Mouse (Mus musculus) CH12.LX (cell line): ENCODE measurements around the gene Rbfox1. TPM values are rescaled to one million over a fixed set of nuclear protein-coding genes. Genes with fewer than 3 reads are reported as not detected.

ENCODE experiments used
- DNase-seq: peaks from one replicate; pipeline ENCODE4 v3.0.0-alpha.2; 2013; ENCODE audit errors: extremely low read depth
- H3K27ac ChIP-seq: 2 replicates; pipeline ENCODE4 v1.5.1; 2012; ENCODE audit warnings: low read depth, mild to moderate bottlenecking, control low read depth, moderate library complexity; ENCODE audit not compliant: insufficient read depth
- H3K27me3 ChIP-seq: replicated peaks from 2 replicates; pipeline ENCODE3; 2012; ENCODE audit warnings: inconsistent platforms
- H3K36me3 ChIP-seq, 2 experiments: replicated peaks in 1 of 2; 2 replicates each; pipeline versions ENCODE3 to v1.6.1; 2012; ENCODE audit warnings: inconsistent platforms in 1 of 2, low read length in 1 of 2, mild to moderate bottlenecking in 1 of 2, mixed read lengths in 1 of 2, moderate library complexity in 1 of 2; ENCODE audit not compliant: control insufficient read depth in 1 of 2, insufficient read depth in 1 of 2
- H3K4me1 ChIP-seq, 2 experiments: 2 replicates each; pipeline ENCODE4 v1.6.1; 2012; ENCODE audit warnings: inconsistent platforms in 1 of 2, moderate library complexity in 1 of 2; ENCODE audit not compliant: insufficient read depth in 2 of 2, control insufficient read depth in 1 of 2
- H3K4me2 ChIP-seq: 2 replicates; pipeline ENCODE4 v1.6.1; 2012; ENCODE audit warnings: low read depth, mild to moderate bottlenecking, control low read depth; ENCODE audit not compliant: poor library complexity, insufficient read depth, severe bottlenecking
- H3K4me3 ChIP-seq, 3 experiments: fragments of 150-350 bp in 1 of 3; sonication (generic) in 1 of 3; replicated peaks in 1 of 3; 2 replicates each; pipeline versions ENCODE3 to v1.5.1; 2011 to 2012; ENCODE audit warnings: low read depth in 2 of 3, low read length in 2 of 3, mild to moderate bottlenecking in 2 of 3, moderate library complexity in 2 of 3, control low read depth in 1 of 3, improper control_type of control experiment in 1 of 3, inconsistent platforms in 1 of 3, mixed read lengths in 1 of 3; ENCODE audit not compliant: poor library complexity in 1 of 3
- H3K79me2 ChIP-seq: replicated peaks from 2 replicates; pipeline ENCODE4 v1.6.1; 2012; ENCODE audit warnings: mild to moderate bottlenecking, moderate library complexity; ENCODE audit not compliant: control insufficient read depth, poor library complexity, insufficient read depth, severe bottlenecking; ENCODE audit errors: extremely low read depth
- H3K9ac ChIP-seq: 2 replicates; pipeline ENCODE4 v1.6.1; 2012; ENCODE audit warnings: low read depth, mild to moderate bottlenecking, control low read depth, moderate library complexity; ENCODE audit not compliant: insufficient read depth
- H3K9me3 ChIP-seq: replicated peaks from 2 replicates; pipeline ENCODE3; 2012; ENCODE audit warnings: low read length, inconsistent platforms, mixed read lengths
- CHD2 ChIP-seq: IDR thresholded peaks from 2 replicates; pipeline ENCODE4 v1.6.1; 2011; ENCODE audit warnings: low read length, improper control_type of control experiment
- CTCF ChIP-seq, 2 experiments: IDR thresholded peaks in 1 of 2; conservative IDR thresholded peaks in 1 of 2; 2 replicates each; pipeline ENCODE4 v1.5.1; 2011 to 2012; ENCODE audit warnings: low read depth in 2 of 2, low read length in 2 of 2, improper control_type of control experiment in 1 of 2, inconsistent platforms in 1 of 2, mild to moderate bottlenecking in 1 of 2, moderate library complexity in 1 of 2
- ELF1 ChIP-seq: IDR thresholded peaks from 2 replicates; pipeline ENCODE4 v1.6.1; 2014; ENCODE audit warnings: low read depth, mild to moderate bottlenecking, inconsistent platforms, low read length, improper control_type of control experiment
- EP300 ChIP-seq: IDR thresholded peaks from 2 replicates; pipeline ENCODE4 v1.6.1; 2011; ENCODE audit warnings: low read length, improper control_type of control experiment
- GABPA ChIP-seq: IDR thresholded peaks from 2 replicates; pipeline ENCODE4 v1.6.1; 2012; ENCODE audit warnings: low read depth, low read length, improper control_type of control experiment, inconsistent platforms; ENCODE audit not compliant: insufficient replicate concordance
- JUN ChIP-seq: IDR thresholded peaks from 2 replicates; pipeline ENCODE4 v1.6.1; 2011; ENCODE audit warnings: low read depth, mild to moderate bottlenecking, low read length, improper control_type of control experiment, moderate library complexity; ENCODE audit not compliant: insufficient read depth
- KAT2A ChIP-seq: IDR thresholded peaks from 2 replicates; pipeline ENCODE4 v1.6.1; 2012; ENCODE audit warnings: low read length, improper control_type of control experiment, inconsistent platforms; ENCODE audit not compliant: insufficient replicate concordance
- MAFK ChIP-seq: IDR thresholded peaks from 2 replicates; pipeline ENCODE4 v1.6.1; 2011; ENCODE audit warnings: low read length, improper control_type of control experiment; ENCODE audit not compliant: insufficient replicate concordance
- MEF2A ChIP-seq: IDR thresholded peaks from 2 replicates; pipeline ENCODE4 v1.6.1; 2014; ENCODE audit warnings: low read depth, mild to moderate bottlenecking, inconsistent platforms, low read length, improper control_type of control experiment, borderline replicate concordance
- MXI1 ChIP-seq: IDR thresholded peaks from 2 replicates; pipeline ENCODE4 v1.6.1; 2011; ENCODE audit warnings: mild to moderate bottlenecking, low read depth, low read length, improper control_type of control experiment
- MYC ChIP-seq: IDR thresholded peaks from 2 replicates; pipeline ENCODE4 v1.6.1; 2011; ENCODE audit warnings: low read depth, mild to moderate bottlenecking, improper control_type of control experiment, low read length
- NRF1 ChIP-seq: IDR thresholded peaks from 2 replicates; pipeline ENCODE4 v1.6.1; 2014; ENCODE audit warnings: low read depth, mild to moderate bottlenecking, inconsistent platforms, low read length, improper control_type of control experiment, moderate library complexity
- SIN3A ChIP-seq: IDR thresholded peaks from 2 replicates; pipeline ENCODE4 v1.6.1; 2012; ENCODE audit warnings: low read length, improper control_type of control experiment, inconsistent platforms
- SMC3 ChIP-seq: IDR thresholded peaks from 2 replicates; pipeline ENCODE4 v1.6.1; 2011; ENCODE audit warnings: low read depth, low read length, improper control_type of control experiment
- TBP ChIP-seq: conservative IDR thresholded peaks from 2 replicates; pipeline ENCODE4 v1.6.1; 2011; ENCODE audit warnings: low read depth, low read length, improper control_type of control experiment
- USF1 ChIP-seq: IDR thresholded peaks from 2 replicates; pipeline ENCODE4 v1.6.1; 2014; ENCODE audit warnings: low read depth, mild to moderate bottlenecking, inconsistent platforms, low read length, improper control_type of control experiment
- dilution Hi-C: fragments of 300-500 bp; cut with MboI; formaldehyde crosslinking; loops from 2 replicates; pipeline ENCODE4 v1.14.3; 2020; ENCODE audit warnings: low sequenced_read_pairs; ENCODE audit not compliant: extremely low pct_unique_long_range_greater_than_20kb, extremely low pct_ligation_motif_present
- in situ Hi-C: fragments of 300-500 bp; cut with MboI; formaldehyde crosslinking; loops from 3 replicates; pipeline ENCODE4 v1.14.3; 2019; ENCODE audit warnings: low sequenced_read_pairs, low pct_ligation_motif_present, low pct_unique_long_range_greater_than_20kb, mixed read lengths
- polyA plus RNA-seq: library from polyadenylated mRNA; unstranded; fragments of >175 nt; gene quantifications from 2 replicates; pipeline ENCODE4 v1.2.1, GENCODE M21; 2012; ENCODE audit warnings: low read depth; ENCODE audit not compliant: insufficient read length
- total RNA-seq, 2 experiments: library from RNA; depleted of rRNA; stranded (reverse); fragments of 300-350 nt in 1 of 2; fragments of >200 nt in 1 of 2; gene quantifications; 2 replicates each; pipeline ENCODE4 v1.2.3; 2012 to 2014

The Rbfox1 gene
- total and polyA plus RNA-seq, 3 experiments, result not detected

GRCm38 (mm10) chr16:6733427-6733826, 848.3 kb downstream of the Rbfox1 start:
- no peak for DNase-seq
- dilution Hi-C loops, result no loop called here
- TF ChIP-seq MAFK (peak; percentile 95), USF1 (no peak)
- Histone ChIP-seq H3K4me2 (no peak overlapping the region), H3K4me1 (no peaks in the 10 kb centered on the region), H3K79me2 (no peaks in the 10 kb centered on the region), H3K4me3 (no peak overlapping the region), H3K9me3 (peaks cover 80% of the 10 kb centered on the region), H3K27ac (no peak overlapping the region), H3K9ac (no peak overlapping the region), H3K36me3 (no peaks in the 10 kb centered on the region), H3K27me3 (no peaks in the 10 kb centered on the region)
- in situ Hi-C loops, result no loop called here

GRCm38 (mm10) chr16:6736566-6736965, 851.4 kb downstream of the Rbfox1 start:
- Histone ChIP-seq H3K4me2 (no peak overlapping the region), H3K4me3 (no peak overlapping the region), H3K9ac (no peak overlapping the region), H3K9me3 (peaks cover 86% of the 10 kb centered on the region), H3K4me1 (no peaks in the 10 kb centered on the region), H3K27ac (no peak overlapping the region), H3K27me3 (no peaks in the 10 kb centered on the region), H3K79me2 (no peaks in the 10 kb centered on the region), H3K36me3 (no peaks in the 10 kb centered on the region)
- dilution Hi-C loops (no loop called here), in situ Hi-C loops (no loop called here)
- DNase-seq, result no peak
- TF ChIP-seq TBP (no peak), KAT2A (no peak), SIN3A (no peak), NRF1 (no peak), CTCF (conservative IDR thresholded peaks at IDR 0.05 in 1 of 2, IDR thresholded peaks at IDR 0.05 in 1 of 2; ENCODE audit: low read depth in 2 of 2, low read length in 2 of 2) (no peak), MYC (no peak), JUN (no peak), CHD2 (no peak), EP300 (no peak), ELF1 (no peak), SMC3 (no peak), MEF2A (no peak)

- no peak for DNase-seq
- no peak overlapping the region for H3K4me2 ChIP-seq
- dilution Hi-C loops, result no loop called here
- in situ Hi-C loops, result no loop called here
- no peaks in the 10 kb centered on the region for H3K36me3 ChIP-seq
- no peaks in the 10 kb centered on the region for H3K4me1 ChIP-seq
- no peak overlapping the region for H3K27ac ChIP-seq
- H3K9me3 ChIP-seq, result peaks cover 86% of the 10 kb centered on the region
- no peak overlapping the region for H3K9ac ChIP-seq
- no peaks in the 10 kb centered on the region for H3K79me2 ChIP-seq
- no peak overlapping the region for H3K4me3 ChIP-seq
- TF ChIP-seq SIN3A, result no peak
- TF ChIP-seq MXI1, result no peak
- no peak for TF ChIP-seq NRF1
- TF ChIP-seq KAT2A, result no peak
- no peak for TF ChIP-seq GABPA
- no peaks in the 10 kb centered on the region for H3K27me3 ChIP-seq
Measured at GRCm38 (mm10) chr16:6736998-6737397, 851.8 kb downstream of the Rbfox1 start.
